Mouse (Mus musculus) bone marrow macrophage, adult 2 months (primary cell): ENCODE data around the gene Cxcr6.

Experiments
- CTCF ChIP-seq: IDR thresholded peaks from 2 replicates; pipeline ENCODE4 v1.5.1; 2012; ENCODE audit warnings: low read depth, mild to moderate bottlenecking, low read length, moderate library complexity
- POLR2A ChIP-seq: IDR thresholded peaks from 2 replicates; pipeline ENCODE4 v1.6.1; 2012; ENCODE audit warnings: mild to moderate bottlenecking, low read depth, low read length, borderline replicate concordance

DNA sequence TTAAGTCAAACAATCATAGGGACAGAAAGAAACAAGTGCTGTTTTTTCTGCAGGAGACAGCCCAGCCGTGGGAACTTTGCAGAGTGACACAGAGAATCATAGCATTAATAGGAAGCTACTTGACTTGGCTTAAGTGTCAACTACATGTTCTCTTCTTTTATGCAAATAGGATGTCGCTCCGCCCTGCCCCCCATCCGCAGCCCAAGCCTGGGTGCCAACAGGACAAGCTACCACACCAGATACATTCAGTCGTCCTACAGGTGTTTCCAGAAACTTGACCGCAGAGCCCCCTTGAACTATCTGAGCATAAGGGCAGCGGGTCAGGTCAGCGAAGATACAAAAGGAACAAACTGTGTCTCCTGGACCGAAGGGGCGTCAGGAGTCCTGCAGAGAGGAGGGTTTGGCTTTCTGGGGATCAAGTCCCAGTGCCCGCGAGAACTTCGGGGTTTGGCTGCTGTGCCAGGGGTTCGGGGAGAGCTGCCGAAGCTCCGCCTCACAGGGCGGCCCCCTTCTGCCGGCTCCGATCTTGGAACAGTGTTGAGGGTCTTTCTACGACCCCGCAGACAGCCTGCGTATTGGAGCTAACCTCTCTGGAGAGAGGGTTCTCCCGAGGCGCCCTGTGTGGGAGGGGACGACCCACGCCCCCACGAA lies 44.9 kb downstream of the Cxcr6 start:
- TF ChIP-seq CTCF, result no peak
- TF ChIP-seq POLR2A, result no peak
